Mouse (Mus musculus) CH12.LX (cell line): ENCODE measurements around the gene Mat1a. TPM values are rescaled to one million over a fixed set of nuclear protein-coding genes. Genes with fewer than 3 reads are reported as not detected.

ENCODE experiments used
- DNase-seq: peaks from one replicate; pipeline ENCODE4 v3.0.0-alpha.2; 2013; ENCODE audit errors: extremely low read depth
- H3K27ac ChIP-seq: 2 replicates; pipeline ENCODE4 v1.5.1; 2012; ENCODE audit warnings: low read depth, mild to moderate bottlenecking, control low read depth, moderate library complexity; ENCODE audit not compliant: insufficient read depth
- H3K27me3 ChIP-seq: replicated peaks from 2 replicates; pipeline ENCODE3; 2012; ENCODE audit warnings: inconsistent platforms
- H3K36me3 ChIP-seq, 2 experiments: replicated peaks in 1 of 2; 2 replicates each; pipeline versions ENCODE3 to v1.6.1; 2012; ENCODE audit warnings: inconsistent platforms in 1 of 2, low read length in 1 of 2, mild to moderate bottlenecking in 1 of 2, mixed read lengths in 1 of 2, moderate library complexity in 1 of 2; ENCODE audit not compliant: control insufficient read depth in 1 of 2, insufficient read depth in 1 of 2
- H3K4me1 ChIP-seq, 2 experiments: 2 replicates each; pipeline ENCODE4 v1.6.1; 2012; ENCODE audit warnings: inconsistent platforms in 1 of 2, moderate library complexity in 1 of 2; ENCODE audit not compliant: insufficient read depth in 2 of 2, control insufficient read depth in 1 of 2
- H3K4me2 ChIP-seq: 2 replicates; pipeline ENCODE4 v1.6.1; 2012; ENCODE audit warnings: low read depth, mild to moderate bottlenecking, control low read depth; ENCODE audit not compliant: poor library complexity, insufficient read depth, severe bottlenecking
- H3K4me3 ChIP-seq, 3 experiments: fragments of 150-350 bp in 1 of 3; sonication (generic) in 1 of 3; replicated peaks in 1 of 3; 2 replicates each; pipeline versions ENCODE3 to v1.5.1; 2011 to 2012; ENCODE audit warnings: low read depth in 2 of 3, low read length in 2 of 3, mild to moderate bottlenecking in 2 of 3, moderate library complexity in 2 of 3, control low read depth in 1 of 3, improper control_type of control experiment in 1 of 3, inconsistent platforms in 1 of 3, mixed read lengths in 1 of 3; ENCODE audit not compliant: poor library complexity in 1 of 3
- H3K79me2 ChIP-seq: replicated peaks from 2 replicates; pipeline ENCODE4 v1.6.1; 2012; ENCODE audit warnings: mild to moderate bottlenecking, moderate library complexity; ENCODE audit not compliant: control insufficient read depth, poor library complexity, insufficient read depth, severe bottlenecking; ENCODE audit errors: extremely low read depth
- H3K9ac ChIP-seq: 2 replicates; pipeline ENCODE4 v1.6.1; 2012; ENCODE audit warnings: low read depth, mild to moderate bottlenecking, control low read depth, moderate library complexity; ENCODE audit not compliant: insufficient read depth
- H3K9me3 ChIP-seq: replicated peaks from 2 replicates; pipeline ENCODE3; 2012; ENCODE audit warnings: low read length, inconsistent platforms, mixed read lengths
- CHD1 ChIP-seq: IDR thresholded peaks from 2 replicates; pipeline ENCODE4 v1.6.1; 2012; ENCODE audit warnings: low read depth, low read length, improper control_type of control experiment, inconsistent platforms
- CHD2 ChIP-seq: IDR thresholded peaks from 2 replicates; pipeline ENCODE4 v1.6.1; 2011; ENCODE audit warnings: low read length, improper control_type of control experiment
- EP300 ChIP-seq: IDR thresholded peaks from 2 replicates; pipeline ENCODE4 v1.6.1; 2011; ENCODE audit warnings: low read length, improper control_type of control experiment
- GABPA ChIP-seq: IDR thresholded peaks from 2 replicates; pipeline ENCODE4 v1.6.1; 2012; ENCODE audit warnings: low read depth, low read length, improper control_type of control experiment, inconsistent platforms; ENCODE audit not compliant: insufficient replicate concordance
- IRF4 ChIP-seq: IDR thresholded peaks from 2 replicates; pipeline ENCODE4 v1.6.1; 2014; ENCODE audit warnings: low read depth, mild to moderate bottlenecking, inconsistent platforms, low read length, improper control_type of control experiment
- JUN ChIP-seq: IDR thresholded peaks from 2 replicates; pipeline ENCODE4 v1.6.1; 2011; ENCODE audit warnings: low read depth, mild to moderate bottlenecking, low read length, improper control_type of control experiment, moderate library complexity; ENCODE audit not compliant: insufficient read depth
- MAX ChIP-seq: IDR thresholded peaks from 2 replicates; pipeline ENCODE4 v1.6.1; 2011; ENCODE audit warnings: low read length, improper control_type of control experiment
- MEF2A ChIP-seq: IDR thresholded peaks from 2 replicates; pipeline ENCODE4 v1.6.1; 2014; ENCODE audit warnings: low read depth, mild to moderate bottlenecking, inconsistent platforms, low read length, improper control_type of control experiment, borderline replicate concordance
- MXI1 ChIP-seq: IDR thresholded peaks from 2 replicates; pipeline ENCODE4 v1.6.1; 2011; ENCODE audit warnings: mild to moderate bottlenecking, low read depth, low read length, improper control_type of control experiment
- MYC ChIP-seq: IDR thresholded peaks from 2 replicates; pipeline ENCODE4 v1.6.1; 2011; ENCODE audit warnings: low read depth, mild to moderate bottlenecking, improper control_type of control experiment, low read length
- RAD21 ChIP-seq: IDR thresholded peaks from 2 replicates; pipeline ENCODE4 v1.6.1; 2011; ENCODE audit warnings: low read depth, mild to moderate bottlenecking, low read length, improper control_type of control experiment, moderate library complexity
- SMC3 ChIP-seq: IDR thresholded peaks from 2 replicates; pipeline ENCODE4 v1.6.1; 2011; ENCODE audit warnings: low read depth, low read length, improper control_type of control experiment
- TCF12 ChIP-seq: IDR thresholded peaks from 2 replicates; pipeline ENCODE4 v1.6.1; 2014; ENCODE audit warnings: low read depth, mild to moderate bottlenecking, inconsistent platforms, low read length, improper control_type of control experiment
- USF1 ChIP-seq: IDR thresholded peaks from 2 replicates; pipeline ENCODE4 v1.6.1; 2014; ENCODE audit warnings: low read depth, mild to moderate bottlenecking, inconsistent platforms, low read length, improper control_type of control experiment
- ZKSCAN1 ChIP-seq: IDR thresholded peaks from 2 replicates; pipeline ENCODE4 v1.6.1; 2012; ENCODE audit warnings: low read depth, inconsistent platforms, low read length, improper control_type of control experiment, borderline replicate concordance
- ZMIZ1 ChIP-seq: IDR thresholded peaks from 2 replicates; pipeline ENCODE4 v1.6.1; 2012; ENCODE audit warnings: low read depth, mild to moderate bottlenecking, inconsistent platforms, low read length, improper control_type of control experiment
- ZNF384 ChIP-seq: IDR thresholded peaks from 2 replicates; pipeline ENCODE4 v1.6.1; 2012; ENCODE audit warnings: low read depth, low read length, improper control_type of control experiment, inconsistent platforms
- dilution Hi-C: fragments of 300-500 bp; cut with MboI; formaldehyde crosslinking; loops from 2 replicates; pipeline ENCODE4 v1.14.3; 2020; ENCODE audit warnings: low sequenced_read_pairs; ENCODE audit not compliant: extremely low pct_unique_long_range_greater_than_20kb, extremely low pct_ligation_motif_present
- in situ Hi-C: fragments of 300-500 bp; cut with MboI; formaldehyde crosslinking; loops from 3 replicates; pipeline ENCODE4 v1.14.3; 2019; ENCODE audit warnings: low sequenced_read_pairs, low pct_ligation_motif_present, low pct_unique_long_range_greater_than_20kb, mixed read lengths
- polyA plus RNA-seq: library from polyadenylated mRNA; unstranded; fragments of >175 nt; gene quantifications from 2 replicates; pipeline ENCODE4 v1.2.1, GENCODE M21; 2012; ENCODE audit warnings: low read depth; ENCODE audit not compliant: insufficient read length
- total RNA-seq, 2 experiments: library from RNA; depleted of rRNA; stranded (reverse); fragments of 300-350 nt in 1 of 2; fragments of >200 nt in 1 of 2; gene quantifications; 2 replicates each; pipeline ENCODE4 v1.2.3; 2012 to 2014

Gene Mat1a
- total and polyA plus RNA-seq, 3 experiments = not detected

GRCm38 (mm10) chr14:41147356-41147755 is 42.5 kb downstream of the Mat1a start:
- H3K27me3 ChIP-seq = no peaks in the 10 kb centered on the region
- no peaks in the 10 kb centered on the region for H3K36me3 ChIP-seq
- H3K4me1 ChIP-seq = no peaks in the 10 kb centered on the region
- in situ Hi-C loops = no loop called here
- no peak overlapping the region for H3K9ac ChIP-seq
- H3K9me3 ChIP-seq = no peaks in the 10 kb centered on the region
- no peak for TF ChIP-seq CHD2
- TF ChIP-seq RAD21 = no peak
- no peak for TF ChIP-seq ZNF384
- no peak for TF ChIP-seq IRF4
- TF ChIP-seq TCF12 = no peak
- no peak overlapping the region for H3K27ac ChIP-seq
- no peak overlapping the region for H3K4me3 ChIP-seq
- H3K4me2 ChIP-seq = no peak overlapping the region
- no peak for DNase-seq
- dilution Hi-C loops = no loop called here
- H3K79me2 ChIP-seq = no peaks in the 10 kb centered on the region

GRCm38 (mm10) chr14:41151220-41151898 is 46.5 kb downstream of the Mat1a start, which contains the start of gene Mbl1:
Gene Mbl1 (plus strand): TSS chr14:41151458.
- in situ Hi-C loops = no loop called here
- H3K27ac ChIP-seq = no peak within 1 kb of the TSS
- no peaks in the 10 kb centered on the region for H3K79me2 ChIP-seq
- no peak for DNase-seq
- no peaks in the 10 kb centered on the region for H3K27me3 ChIP-seq
- H3K9me3 ChIP-seq = no peaks in the 10 kb centered on the region
- no peak within 1 kb of the TSS for H3K9ac ChIP-seq
- dilution Hi-C loops = no loop called here
- no peak within 1 kb of the TSS for H3K4me3 ChIP-seq
- no peak within 1 kb of the TSS for H3K4me2 ChIP-seq
- no peaks in the 10 kb centered on the region for H3K4me1 ChIP-seq
- TF ChIP-seq SMC3 (no peak), MYC (no peak), ZMIZ1 (no peak), RAD21 (no peak), MXI1 (no peak), USF1 (no peak), ZKSCAN1 (no peak), JUN (no peak), MEF2A (no peak)
- no peaks in the 10 kb centered on the region for H3K36me3 ChIP-seq

- no peaks in the 10 kb centered on the region for H3K9me3 ChIP-seq
- H3K36me3 ChIP-seq = no peaks in the 10 kb centered on the region
- TF ChIP-seq SMC3 (no peak), GABPA (no peak), MAX (no peak), EP300 (no peak), CHD1 (no peak)
- no peak overlapping the region for H3K9ac ChIP-seq
- DNase-seq = no peak
- no peaks in the 10 kb centered on the region for H3K27me3 ChIP-seq
- dilution Hi-C loops (no loop called here), in situ Hi-C loops (loop anchor here (10.0 kb wide), 1 partner anchor 65 kb away; no protein-coding TSS in a partner anchor)
- no peaks in the 10 kb centered on the region for H3K79me2 ChIP-seq
- no peak overlapping the region for H3K4me2 ChIP-seq
- no peak overlapping the region for H3K27ac ChIP-seq
- H3K4me3 ChIP-seq = no peak overlapping the region
- H3K4me1 ChIP-seq = no peaks in the 10 kb centered on the region
These were observed 55.2 kb downstream of the Mat1a start for GRCm38 (mm10) chr14:41160076-41160475.
